Mouse (Mus musculus): ENCODE measurements around the gene Cinp. TPM values are rescaled to one million over a fixed set of nuclear protein-coding genes. Genes with fewer than 3 reads are reported as not detected.
"Not testable (repeated sequence)": the region's sequence is repeated elsewhere in the genome, so short reads cannot be mapped to it uniquely, and the experiment has no call there.

Gene Cinp
- polyA plus RNA-seq, 1 experiment, result 1.1 TPM

DNA sequence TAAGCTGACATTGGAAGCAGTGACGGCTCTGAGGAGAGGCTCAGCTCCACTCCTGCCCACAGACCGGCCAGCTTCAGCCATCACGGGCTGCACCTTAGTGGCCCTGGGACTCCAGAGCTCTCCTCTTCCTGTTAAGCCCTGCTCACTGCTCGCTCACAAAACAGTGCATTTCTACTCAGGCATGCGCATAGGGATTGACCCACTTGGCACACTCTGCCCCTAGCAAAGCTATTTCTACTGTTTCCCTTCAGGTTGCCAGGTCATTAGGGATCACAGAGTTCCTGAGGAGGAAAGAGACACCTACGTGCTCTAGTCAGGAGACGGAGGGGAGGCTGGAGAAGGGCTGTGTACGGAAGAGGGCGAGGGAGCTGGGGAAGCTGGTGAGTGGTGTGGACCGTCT, 23.0 kb downstream of the Cinp start:
- H3K27me3 ChIP-seq (ENCODE audit: control insufficient read depth), result no peaks in the 10 kb centered on the region
- H3K4me3 ChIP-seq (replicated peaks), result no peak overlapping the region
- H3K36me3 ChIP-seq (ENCODE audit: control insufficient read depth), result peaks cover 41% of the 10 kb centered on the region
- H3K9me3 ChIP-seq (ENCODE audit: control insufficient read depth, low read length), result no peaks in the 10 kb centered on the region
- no peak for TF ChIP-seq TAL1 (IDR thresholded peaks at IDR 0.05; ENCODE audit: low read length)
- no peak for TF ChIP-seq GATA1 (IDR thresholded peaks at IDR 0.05; ENCODE audit: low read length)
- peaks cover 31% of the 10 kb centered on the region for H3K4me1 ChIP-seq (ENCODE audit: control insufficient read depth)

DNA sequence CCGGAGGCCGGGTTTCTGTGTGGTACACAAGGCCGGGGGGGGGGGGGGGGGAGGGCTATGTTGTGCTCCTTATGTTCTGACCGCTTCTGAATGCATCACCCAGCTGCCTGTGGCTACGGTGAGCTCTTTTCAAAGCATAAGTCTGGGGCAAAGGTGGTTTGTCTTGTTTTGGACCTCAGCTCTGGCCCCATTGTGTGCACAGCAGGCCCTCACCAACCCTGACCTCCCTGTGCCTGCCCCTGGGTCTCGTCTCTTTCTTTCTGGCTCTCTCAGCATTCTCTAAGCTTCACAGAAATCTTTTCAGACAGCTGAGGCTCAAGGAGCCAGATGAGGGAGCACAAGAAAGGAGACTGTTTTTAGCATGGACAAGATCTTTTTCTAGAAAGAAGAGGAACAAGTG, 23.4 kb downstream of the Cinp start:
- peaks cover 39% of the 10 kb centered on the region for H3K36me3 ChIP-seq (ENCODE audit: control insufficient read depth)
- H3K9me3 ChIP-seq (ENCODE audit: control insufficient read depth, low read length), result no peaks in the 10 kb centered on the region
- no peaks in the 10 kb centered on the region for H3K27me3 ChIP-seq (ENCODE audit: control insufficient read depth)
- no peak overlapping the region for H3K4me3 ChIP-seq (replicated peaks)
- TF ChIP-seq TAL1 (IDR thresholded peaks at IDR 0.05; ENCODE audit: low read length) (no peak), GATA1 (IDR thresholded peaks at IDR 0.05; ENCODE audit: low read length) (no peak)
- H3K4me1 ChIP-seq (ENCODE audit: control insufficient read depth), result peaks cover 29% of the 10 kb centered on the region

DNA sequence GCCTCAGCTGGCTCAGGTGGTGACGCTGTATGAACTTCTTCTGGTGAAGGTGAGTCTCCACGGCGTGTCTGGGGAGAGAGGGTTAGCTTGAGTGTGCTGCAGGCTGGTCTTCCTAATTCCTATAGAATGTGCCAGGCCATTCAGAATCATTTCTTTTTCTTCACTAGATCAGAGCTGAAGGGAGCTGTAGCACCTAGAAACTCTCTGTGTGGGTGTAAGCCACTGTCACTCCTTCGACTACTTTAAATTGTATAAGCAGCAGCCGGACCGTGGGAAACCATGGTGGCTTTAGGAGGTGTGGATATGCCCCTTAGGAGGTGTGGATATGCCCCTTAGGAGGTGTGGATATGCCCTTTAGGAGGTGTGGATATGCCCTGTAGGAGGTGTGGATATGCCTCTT, 24.9 kb downstream of the Cinp start:
- Histone ChIP-seq H3K27me3 (ENCODE audit: control insufficient read depth) (no peaks in the 10 kb centered on the region), H3K4me1 (ENCODE audit: control insufficient read depth) (peaks cover 19% of the 10 kb centered on the region), H3K9me3 (ENCODE audit: control insufficient read depth, low read length) (no peaks in the 10 kb centered on the region), H3K4me3 (replicated peaks) (no peak overlapping the region), H3K36me3 (ENCODE audit: control insufficient read depth) (peaks cover 31% of the 10 kb centered on the region)
- TF ChIP-seq TAL1 (IDR thresholded peaks at IDR 0.05; ENCODE audit: low read length) (no peak), GATA1 (IDR thresholded peaks at IDR 0.05; ENCODE audit: low read length) (no peak)

DNA sequence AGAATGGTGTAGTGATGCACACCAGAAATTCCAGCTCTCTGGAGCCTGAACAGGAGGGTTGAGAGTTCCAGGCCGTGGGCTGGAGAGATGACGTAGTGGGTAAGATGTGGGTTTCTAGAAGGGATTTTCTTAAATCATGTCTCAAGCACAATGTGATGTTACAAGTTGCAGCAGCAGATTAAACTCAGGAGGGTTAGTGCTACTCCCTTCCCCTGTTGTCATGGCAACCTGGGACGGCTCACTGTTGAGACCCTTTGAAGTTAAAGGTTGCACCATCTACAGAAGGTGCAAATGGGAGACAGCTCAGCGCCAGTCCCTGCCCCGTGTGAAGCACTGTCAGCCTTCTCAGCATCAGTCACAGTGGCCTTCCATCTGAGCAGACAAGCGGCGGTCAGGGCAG, 27.7 kb downstream of the Cinp start:
- TF ChIP-seq TAL1 (IDR thresholded peaks at IDR 0.05; ENCODE audit: low read length) (no peak), GATA1 (IDR thresholded peaks at IDR 0.05; ENCODE audit: low read length) (no peak)
- Histone ChIP-seq H3K4me3 (replicated peaks) (no peak overlapping the region), H3K9me3 (ENCODE audit: control insufficient read depth, low read length) (no peaks in the 10 kb centered on the region), H3K27me3 (ENCODE audit: control insufficient read depth) (no peaks in the 10 kb centered on the region), H3K36me3 (ENCODE audit: control insufficient read depth) (peaks cover 16% of the 10 kb centered on the region), H3K4me1 (ENCODE audit: control insufficient read depth) (peaks cover 14% of the 10 kb centered on the region)

DNA sequence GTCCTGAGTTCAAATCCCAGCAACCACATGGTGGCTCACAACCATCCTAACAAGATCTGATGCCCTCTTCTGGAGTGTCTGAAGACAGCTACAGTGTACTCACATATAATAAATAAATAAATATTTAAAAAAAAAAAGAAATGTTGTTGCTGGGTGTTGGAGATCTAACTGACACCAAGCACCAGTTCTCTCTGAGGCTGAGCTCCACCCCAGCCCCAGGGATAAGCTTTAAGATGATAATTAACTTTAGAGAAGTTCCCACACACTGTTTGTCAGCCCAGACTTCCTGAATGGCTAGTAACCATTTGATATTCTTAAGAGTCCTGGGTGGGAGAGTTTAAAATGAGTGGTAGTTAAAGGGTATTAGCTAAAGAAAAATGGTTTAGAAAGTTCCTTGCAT, 28.7 kb downstream of the Cinp start:
- H3K9me3 ChIP-seq (ENCODE audit: control insufficient read depth, low read length), result no peaks in the 10 kb centered on the region
- peaks cover 19% of the 10 kb centered on the region for H3K4me1 ChIP-seq (ENCODE audit: control insufficient read depth)
- H3K36me3 ChIP-seq (ENCODE audit: control insufficient read depth), result peaks cover 17% of the 10 kb centered on the region
- TF ChIP-seq GATA1 (IDR thresholded peaks at IDR 0.05; ENCODE audit: low read length) (no peak), TAL1 (IDR thresholded peaks at IDR 0.05; ENCODE audit: low read length) (no peak)
- H3K27me3 ChIP-seq (ENCODE audit: control insufficient read depth), result no peaks in the 10 kb centered on the region
- no peak overlapping the region for H3K4me3 ChIP-seq (replicated peaks)

DNA sequence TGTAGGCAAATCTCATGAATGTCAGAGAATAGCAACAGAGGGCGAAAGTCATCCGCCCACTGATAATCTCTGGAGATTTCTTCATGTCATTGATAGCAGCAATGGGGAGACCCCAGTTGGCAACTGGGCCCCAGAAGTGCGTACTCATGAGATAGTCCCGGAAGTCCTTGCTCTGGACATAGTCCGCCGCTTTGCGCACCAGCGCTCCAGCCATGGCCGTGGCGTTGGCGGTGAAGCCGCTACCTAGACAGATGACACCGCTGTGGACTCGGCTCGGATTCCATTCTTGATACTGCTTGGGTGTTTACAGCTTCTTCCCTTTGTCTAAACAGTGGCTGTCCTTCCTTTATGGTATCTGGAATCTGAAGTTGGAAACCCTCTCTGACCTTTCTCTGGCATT, 30.3 kb downstream of the Cinp start:
- not testable (repeated sequence) for H3K27me3 ChIP-seq (ENCODE audit: control insufficient read depth); H3K9me3 ChIP-seq (ENCODE audit: control insufficient read depth, low read length); H3K4me3 ChIP-seq (replicated peaks)
- peaks cover 20% of the 10 kb centered on the region for H3K36me3 ChIP-seq (ENCODE audit: control insufficient read depth)
- peaks cover 16% of the 10 kb centered on the region for H3K4me1 ChIP-seq (ENCODE audit: control insufficient read depth)

DNA sequence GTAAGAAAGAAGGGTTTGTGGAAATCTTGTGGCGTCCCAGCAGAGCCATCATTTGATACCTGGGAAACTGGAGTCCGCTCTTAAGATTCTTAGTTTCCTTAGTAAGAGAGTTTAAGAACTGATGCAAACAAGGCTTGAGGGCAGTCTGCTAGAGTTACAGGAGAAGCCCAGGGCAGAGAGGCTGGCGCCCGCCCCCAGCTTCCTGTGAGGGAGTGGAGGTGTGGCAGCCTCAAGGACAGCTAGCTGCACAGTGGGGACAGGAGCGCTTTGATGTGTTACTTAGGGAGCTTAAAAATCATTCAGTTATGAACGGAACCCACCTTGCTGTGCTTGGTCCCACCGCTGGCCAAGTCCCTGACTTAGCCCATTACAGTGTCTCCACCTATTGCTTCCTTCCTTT, 31.7 kb downstream of the Cinp start:
- H3K4me3 ChIP-seq (replicated peaks), result no peak overlapping the region
- no peak for TF ChIP-seq TAL1 (IDR thresholded peaks at IDR 0.05; ENCODE audit: low read length)
- no peak for TF ChIP-seq GATA1 (IDR thresholded peaks at IDR 0.05; ENCODE audit: low read length)
- H3K27me3 ChIP-seq (ENCODE audit: control insufficient read depth), result no peaks in the 10 kb centered on the region
- H3K9me3 ChIP-seq (ENCODE audit: control insufficient read depth, low read length), result no peaks in the 10 kb centered on the region
- H3K4me1 ChIP-seq (ENCODE audit: control insufficient read depth), result peaks cover 23% of the 10 kb centered on the region
- peaks cover 17% of the 10 kb centered on the region for H3K36me3 ChIP-seq (ENCODE audit: control insufficient read depth)

DNA sequence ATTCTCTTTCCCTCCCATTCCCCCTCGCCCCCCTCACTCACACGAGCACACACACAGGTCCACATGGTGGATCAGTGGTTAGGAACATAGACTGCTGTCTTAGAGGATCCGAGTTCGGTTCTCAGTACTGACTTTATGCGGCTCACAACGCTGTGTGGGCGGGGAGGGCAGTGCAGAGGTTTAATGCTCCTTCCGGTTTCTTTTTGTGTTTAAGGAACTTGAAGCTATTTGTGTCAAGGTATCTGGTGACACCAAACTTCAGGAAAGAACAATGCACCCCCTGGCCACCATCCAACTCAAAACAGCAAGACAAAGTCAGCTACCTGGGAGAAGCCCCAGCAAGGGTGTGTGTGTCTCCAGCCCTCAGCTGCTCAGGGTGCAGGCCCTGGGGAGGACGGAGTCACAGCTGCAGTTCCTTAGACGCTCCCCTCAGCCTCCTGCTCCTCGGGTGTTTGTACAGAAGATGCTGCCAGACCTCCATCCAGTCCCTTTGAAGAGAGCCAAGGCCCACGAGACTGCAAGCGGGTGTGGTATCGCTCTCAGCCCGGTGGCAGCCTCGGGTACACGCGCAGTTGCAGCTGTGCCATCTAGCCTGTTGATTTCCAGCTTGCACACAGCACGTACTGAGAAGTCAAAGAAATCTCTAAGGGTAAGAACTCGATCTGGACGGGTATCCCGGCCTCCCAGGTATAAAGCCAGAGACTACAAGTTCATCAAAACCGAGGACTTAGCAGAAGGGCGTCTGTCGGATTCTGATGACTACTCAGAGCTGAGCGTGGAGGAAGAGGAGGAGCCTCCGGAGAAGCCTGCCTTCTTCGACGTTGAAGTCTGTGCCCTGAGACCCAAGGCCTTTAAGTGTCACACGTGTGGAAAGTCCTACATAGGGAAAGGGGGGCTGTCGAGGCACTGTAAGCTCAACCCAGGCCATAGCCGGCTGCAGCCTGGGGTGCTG, 33.9 kb downstream of the Cinp start:
- no peak for TF ChIP-seq GATA1 (IDR thresholded peaks at IDR 0.05; ENCODE audit: low read length)
- no peak for TF ChIP-seq TAL1 (IDR thresholded peaks at IDR 0.05; ENCODE audit: low read length)
- H3K4me3 ChIP-seq (replicated peaks), result no peak overlapping the region

DNA sequence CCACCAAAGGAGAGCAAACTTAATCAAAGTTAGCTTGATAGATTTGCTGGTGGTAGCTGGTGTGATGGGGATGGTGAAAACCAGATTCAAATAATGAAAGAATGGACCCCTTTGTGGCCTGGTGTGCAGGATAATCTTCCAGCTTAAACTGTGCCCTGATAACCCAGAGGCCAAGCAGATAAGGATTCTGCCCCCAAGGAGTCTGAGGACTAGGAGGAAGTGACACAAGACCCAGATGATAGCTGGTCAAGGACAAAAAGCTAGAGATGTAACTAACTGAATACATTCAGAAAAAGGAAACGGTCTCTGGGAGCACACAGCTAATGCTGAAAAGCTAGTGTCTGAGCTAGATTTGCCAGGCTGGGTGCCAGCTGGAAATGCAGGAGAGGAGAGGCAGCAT, 37.0 kb downstream of the Cinp start:
- Histone ChIP-seq H3K27me3 (ENCODE audit: control insufficient read depth) (no peaks in the 10 kb centered on the region), H3K9me3 (ENCODE audit: control insufficient read depth, low read length) (no peaks in the 10 kb centered on the region), H3K36me3 (ENCODE audit: control insufficient read depth) (peaks cover 8% of the 10 kb centered on the region), H3K4me3 (replicated peaks) (no peak overlapping the region), H3K4me1 (ENCODE audit: control insufficient read depth) (peaks cover 43% of the 10 kb centered on the region)
- TF ChIP-seq TAL1 (IDR thresholded peaks at IDR 0.05; ENCODE audit: low read length), result no peak
- no peak for TF ChIP-seq GATA1 (IDR thresholded peaks at IDR 0.05; ENCODE audit: low read length)

More for the DNA sequence above, 33.9 kb downstream of the Cinp start:
- peaks cover 10% of the 10 kb centered on the region for H3K36me3 ChIP-seq (ENCODE audit: control insufficient read depth)
- H3K4me1 ChIP-seq (ENCODE audit: control insufficient read depth), result peaks cover 38% of the 10 kb centered on the region
- no peaks in the 10 kb centered on the region for H3K9me3 ChIP-seq (ENCODE audit: control insufficient read depth, low read length)
- no peaks in the 10 kb centered on the region for H3K27me3 ChIP-seq (ENCODE audit: control insufficient read depth)
